Mouse (Mus musculus): ENCODE data around the gene Idh3a. TPM values are rescaled to one million over a fixed set of nuclear protein-coding genes. Genes with fewer than 3 reads are reported as not detected.
A peak's percentile ranks its signal among the peaks of the same experiment; 100 is the strongest.

The Idh3a gene
- total RNA-seq, 2 experiments from 2014 or later = 561 to 568 TPM

DNA sequence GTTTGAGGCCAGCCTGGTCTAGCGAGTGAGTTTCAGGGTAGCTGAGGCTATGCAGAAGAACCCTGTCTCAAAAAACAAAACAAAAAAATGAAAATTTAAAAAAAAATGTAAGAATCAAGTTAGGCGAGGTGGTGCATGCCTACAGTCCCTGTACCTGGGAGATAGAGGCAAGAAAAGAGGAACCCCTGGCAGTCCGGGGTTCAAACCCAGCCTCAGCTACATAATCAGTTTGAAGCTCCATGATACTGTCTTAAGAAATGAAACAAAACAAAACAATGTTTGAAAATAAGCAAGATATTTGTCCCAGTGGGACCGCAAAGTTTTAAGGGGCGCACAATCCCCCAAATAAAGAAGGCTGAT, 315 bp upstream of the Idh3a start:
- DNase-seq = no peak

DNA sequence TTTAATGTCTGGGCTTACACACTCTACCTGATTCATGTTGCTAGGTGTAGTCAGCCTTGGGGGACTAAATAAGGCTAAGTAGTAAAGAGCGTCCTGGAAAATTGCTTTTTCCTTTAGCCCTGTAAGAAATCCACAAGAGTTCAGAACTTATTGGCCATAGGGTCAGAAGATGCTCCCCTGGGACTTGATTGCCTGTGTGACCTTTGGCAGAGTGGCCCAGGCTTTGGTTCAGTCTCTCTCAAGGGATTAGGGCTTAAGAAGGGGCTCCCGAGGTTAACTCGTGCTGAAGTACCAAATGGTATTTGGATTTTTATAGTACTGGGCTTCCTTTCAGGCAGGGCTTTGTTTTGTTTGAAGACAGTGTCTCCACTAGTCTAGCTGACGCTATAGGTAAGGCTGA, 1.7 kb downstream of the Idh3a start:
- no peak for DNase-seq

DNA sequence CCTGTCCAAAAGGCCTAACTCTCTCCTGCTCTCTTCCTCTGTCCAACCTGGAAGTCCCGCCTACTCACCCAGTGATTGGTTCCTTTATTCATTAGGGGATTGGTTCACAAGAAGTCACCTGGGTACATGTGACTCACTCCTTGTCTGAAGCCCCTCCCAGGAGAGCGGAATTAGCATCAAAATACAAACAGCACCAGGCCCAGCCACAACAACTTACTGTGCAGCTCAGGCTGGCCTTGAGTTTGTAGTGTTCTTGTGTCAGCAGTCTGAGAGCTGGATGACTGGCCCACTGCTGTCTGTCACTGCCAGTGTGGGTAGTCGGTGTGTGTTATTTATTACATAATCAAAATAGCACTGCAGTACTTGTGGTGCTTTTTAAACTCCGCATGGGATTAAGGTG, 7.5 kb downstream of the Idh3a start:
- peak; percentile 38 for DNase-seq

DNA sequence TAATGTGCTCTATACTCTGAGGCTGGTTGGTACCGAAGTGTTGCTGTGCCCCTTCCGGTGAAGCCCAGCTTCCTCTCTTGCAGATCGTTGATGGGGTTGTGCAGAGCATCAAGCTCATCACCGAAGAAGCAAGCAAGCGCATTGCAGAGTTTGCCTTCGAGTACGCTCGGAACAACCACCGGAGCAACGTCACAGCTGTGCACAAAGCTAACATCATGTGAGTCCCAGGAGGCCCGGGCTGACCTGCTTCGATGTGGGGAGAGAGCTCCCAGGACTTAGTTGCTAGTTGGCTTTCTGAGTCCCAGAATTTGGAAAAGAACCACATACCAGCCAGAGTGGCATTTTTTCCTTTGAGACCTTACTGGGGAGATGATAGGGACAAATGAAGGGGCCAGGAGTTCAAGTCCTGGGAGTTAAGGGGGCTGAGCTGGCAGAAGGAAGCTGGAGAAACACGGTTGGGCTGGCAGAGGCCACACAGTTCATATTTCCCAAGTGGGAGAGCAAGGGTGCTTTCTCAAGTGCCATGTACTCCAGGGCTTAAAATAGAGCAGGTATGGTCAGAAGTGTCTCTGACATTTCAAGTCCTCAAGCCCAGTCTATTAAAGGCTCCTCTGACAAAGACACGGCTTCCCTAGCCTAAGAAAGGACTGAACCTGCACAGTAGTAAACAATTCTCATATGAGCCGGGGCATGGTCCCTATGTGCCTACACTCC, 10.8 kb downstream of the Idh3a start:
- DNase-seq = peak; percentile 54

DNA sequence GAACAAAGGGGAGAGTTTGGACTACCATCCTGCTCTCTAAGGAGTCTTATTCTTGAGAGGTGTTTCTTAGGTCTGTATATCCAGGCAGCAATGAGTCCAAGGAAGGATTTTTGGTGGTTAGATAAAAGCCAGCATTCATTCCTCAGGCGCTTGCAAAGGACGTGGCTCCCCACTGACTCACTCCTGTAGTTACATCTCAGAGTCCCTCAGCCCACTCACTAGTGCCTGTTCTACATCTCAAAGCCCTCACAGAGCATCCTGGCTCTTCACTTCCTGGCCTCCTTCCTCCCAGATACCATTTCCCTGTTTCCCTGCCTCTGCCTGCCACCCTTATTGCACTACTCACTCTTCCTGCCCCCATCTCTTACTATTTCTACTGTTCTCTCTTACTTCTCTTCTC, 16.3 kb downstream of the Idh3a start:
- no peak for DNase-seq

DNA sequence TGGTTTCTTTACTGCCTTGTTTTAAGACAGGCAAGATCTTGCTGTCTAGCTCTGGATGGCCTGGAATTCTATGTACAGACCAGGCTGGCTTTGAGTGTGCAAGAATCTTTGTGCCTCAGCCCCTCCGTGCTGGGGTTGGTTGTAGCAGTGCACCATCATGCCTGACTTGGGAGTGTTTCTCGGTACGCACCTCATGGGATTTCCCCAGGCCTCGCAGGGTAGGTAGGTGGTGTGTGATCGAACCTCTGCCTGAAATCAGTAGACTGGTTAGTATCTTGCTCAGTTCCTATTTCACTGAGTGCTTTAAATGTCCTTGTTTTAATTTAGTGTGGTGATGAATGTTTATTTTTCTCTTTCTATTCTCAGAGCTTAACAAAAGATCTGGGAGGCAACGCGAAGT, 16.8 kb downstream of the Idh3a start:
- no peak for DNase-seq

DNA sequence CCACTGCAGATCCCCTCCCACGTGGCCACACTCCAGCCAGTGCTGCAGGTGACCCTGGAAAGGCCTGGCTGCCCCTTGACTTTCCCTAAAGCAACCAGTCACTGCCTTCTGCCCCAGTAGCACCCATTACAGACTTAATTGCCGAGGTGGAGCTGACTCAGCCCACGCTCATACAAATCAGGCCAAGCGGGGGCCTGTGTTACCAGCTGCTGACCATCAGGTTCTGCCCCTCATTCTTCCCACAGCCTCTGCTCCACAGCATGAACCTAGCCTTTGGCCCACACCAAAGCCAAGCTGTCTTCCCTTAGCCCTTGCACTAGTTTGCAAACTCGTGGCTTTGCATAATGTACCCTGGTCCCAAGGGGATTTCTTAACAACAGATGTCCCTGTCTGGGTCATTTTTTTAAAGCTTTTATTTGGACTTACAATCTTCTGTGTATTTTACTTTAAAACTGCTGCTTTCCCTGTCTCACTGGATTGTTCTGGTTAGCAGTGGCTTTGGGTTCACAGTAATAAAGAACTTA, 18.1 kb downstream of the Idh3a start:
- no peak for DNase-seq

DNA sequence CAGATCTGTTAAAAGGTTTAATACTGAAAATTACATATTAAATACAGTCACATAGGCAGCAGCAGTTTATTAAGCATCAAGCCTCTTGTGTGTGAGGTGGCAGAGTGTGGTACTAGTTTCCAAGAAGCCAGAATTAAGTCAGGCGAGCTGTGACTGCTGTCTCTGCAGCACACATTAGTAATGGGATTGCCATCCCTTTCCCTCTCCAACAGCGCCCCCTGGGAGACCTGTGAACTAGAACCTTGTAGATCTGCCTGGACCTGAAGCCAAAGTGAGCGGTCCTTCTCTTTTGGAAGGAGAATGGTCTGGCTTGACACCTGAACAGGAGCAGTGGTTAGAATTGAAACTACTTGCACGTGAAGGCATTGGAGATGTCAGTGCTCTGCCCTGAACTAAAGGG, 18.8 kb downstream of the Idh3a start:
- peak; percentile 31 for DNase-seq

DNA sequence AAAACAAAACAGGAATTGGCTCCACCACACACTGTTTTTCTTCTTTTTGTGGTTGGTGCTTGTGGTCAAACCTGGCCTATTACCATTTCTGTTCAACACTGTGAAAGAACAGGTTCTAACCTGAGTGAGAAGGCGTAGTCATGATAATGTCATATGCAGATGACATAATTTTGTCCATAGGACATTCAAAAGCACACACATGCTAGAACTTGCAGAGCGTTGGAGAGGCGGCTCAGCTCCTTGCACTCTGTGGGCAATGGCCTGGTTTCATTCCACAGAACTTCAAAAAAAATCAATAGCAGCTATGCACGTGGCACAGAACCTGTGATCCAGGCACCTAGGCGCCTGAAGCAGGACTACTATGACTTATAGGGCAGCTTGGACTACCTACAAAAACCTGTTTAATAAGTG, 26.7 kb downstream of the Idh3a start:
- no peak for DNase-seq

DNA sequence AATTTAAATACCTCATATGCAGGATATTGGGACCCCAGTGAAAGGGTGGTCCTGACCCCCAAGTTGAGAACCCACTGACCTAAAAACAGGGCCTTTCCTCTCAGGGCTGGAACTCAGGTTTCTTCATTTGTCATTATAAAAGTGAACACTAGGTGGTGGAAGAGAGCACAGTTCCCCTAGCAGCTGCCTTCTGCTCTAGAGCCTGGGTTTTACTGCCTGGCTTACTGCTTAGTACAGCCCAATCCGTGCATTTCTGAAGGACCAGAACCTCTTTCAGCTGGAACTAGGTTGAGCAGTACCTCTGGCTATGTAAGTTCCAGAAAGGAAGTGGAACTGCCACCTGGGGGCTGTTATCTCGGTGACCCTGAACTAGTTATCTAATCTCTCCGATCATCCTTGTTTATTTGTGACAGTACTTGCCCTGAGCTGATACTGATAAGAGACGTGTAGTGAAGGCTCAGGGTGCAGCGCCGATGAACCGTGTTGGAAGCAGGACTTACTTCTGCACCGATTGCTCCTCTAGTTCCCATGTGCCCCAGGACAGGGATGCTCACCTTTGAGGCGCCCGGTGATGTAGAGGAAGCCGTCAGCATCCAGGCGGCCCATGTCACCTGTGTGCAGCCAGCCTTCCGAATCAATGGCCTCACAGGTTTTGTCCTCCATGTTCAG, 28.2 kb downstream of the Idh3a start:
- no peak for DNase-seq

DNA sequence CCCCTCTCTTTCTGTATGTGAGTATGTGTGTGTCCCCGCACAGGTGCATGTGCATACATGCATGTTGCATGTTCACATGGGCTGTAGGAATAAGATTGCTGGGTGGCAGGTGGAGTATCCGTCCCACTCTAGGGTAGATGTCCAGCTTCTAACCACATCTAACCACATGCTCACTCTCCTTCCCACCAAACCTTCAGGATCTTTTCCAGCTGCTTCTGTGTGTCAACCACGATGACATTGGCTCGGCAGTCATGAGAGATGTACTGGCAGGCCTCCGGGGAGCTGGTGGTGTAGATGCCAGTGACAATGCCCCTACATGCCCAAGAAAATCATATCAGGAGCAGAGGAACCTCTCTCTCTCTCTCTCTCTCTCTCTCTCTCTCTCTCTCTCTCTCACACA, 41.1 kb downstream of the Idh3a start:
- DNase-seq = no peak

DNA sequence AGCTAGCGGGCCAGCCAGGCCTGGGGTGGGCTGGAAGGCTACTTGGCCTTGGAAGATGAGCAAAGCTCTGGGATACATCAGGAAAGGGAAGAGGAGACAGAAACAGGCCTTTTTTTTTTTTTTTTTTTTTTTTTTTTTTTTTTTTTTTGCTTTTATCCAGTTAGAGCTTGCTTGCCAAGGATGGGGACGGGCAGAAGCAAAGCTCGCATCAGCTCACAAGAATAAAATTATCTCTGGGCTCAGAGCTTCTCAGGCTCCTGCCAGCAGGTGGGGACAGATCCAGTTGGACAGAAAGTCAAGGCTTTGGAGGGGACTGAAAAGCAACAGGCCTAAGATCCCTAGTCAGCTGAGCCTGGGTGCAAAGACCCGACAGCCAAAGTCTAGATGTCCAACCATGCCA, 42.6 kb downstream of the Idh3a start:
- DNase-seq = no peak

DNA sequence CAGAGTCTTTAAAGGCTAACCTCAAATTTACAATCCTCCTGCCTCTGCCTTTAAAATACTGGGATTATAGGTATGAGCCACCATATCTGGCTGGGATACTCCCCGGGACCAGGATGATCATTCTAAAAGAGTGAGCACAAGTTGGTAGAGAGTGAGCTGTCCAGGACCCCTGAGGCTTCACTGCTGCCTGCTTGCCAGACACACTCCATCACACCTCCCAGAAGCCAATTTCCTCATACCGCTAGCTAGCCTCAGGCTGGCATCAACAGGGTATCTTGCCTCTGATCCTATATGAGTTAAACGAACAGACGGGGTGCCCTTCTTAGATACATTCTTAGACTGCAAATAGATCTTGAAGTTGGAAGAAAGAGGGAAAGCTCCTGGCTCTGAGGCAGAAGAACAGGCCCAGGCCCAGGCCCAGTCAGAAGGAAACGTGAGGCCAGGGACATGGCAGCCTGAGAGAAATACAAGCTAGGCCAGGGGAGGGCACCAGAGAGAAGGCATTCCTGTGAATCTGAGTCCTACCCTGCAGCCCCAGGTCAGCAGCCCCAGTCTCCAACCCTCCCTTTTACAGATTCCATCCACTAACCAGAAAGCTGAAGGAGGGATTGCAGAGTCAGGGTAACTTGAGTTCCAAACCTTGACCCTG, 43.6 kb downstream of the Idh3a start:
- no peak for DNase-seq

DNA sequence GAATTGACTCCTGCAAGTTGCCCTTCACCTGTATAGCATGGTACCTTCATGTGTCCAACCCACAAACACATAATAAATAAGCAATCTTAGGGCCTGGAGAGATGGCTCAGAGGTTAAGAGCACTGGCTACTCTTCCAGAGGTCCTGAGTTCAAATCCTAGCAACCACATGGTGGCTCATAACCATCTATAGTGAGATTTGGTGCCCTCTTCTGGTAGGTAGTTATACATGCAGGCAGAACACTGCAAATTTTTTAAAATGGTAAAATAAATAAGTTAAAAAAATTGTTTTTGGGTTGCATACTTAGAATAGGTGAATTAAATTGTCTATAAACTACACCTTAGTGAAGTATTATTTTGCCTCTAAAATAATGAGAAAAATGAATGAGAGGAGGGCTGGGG, 44.8 kb downstream of the Idh3a start:
- no peak for DNase-seq

DNA sequence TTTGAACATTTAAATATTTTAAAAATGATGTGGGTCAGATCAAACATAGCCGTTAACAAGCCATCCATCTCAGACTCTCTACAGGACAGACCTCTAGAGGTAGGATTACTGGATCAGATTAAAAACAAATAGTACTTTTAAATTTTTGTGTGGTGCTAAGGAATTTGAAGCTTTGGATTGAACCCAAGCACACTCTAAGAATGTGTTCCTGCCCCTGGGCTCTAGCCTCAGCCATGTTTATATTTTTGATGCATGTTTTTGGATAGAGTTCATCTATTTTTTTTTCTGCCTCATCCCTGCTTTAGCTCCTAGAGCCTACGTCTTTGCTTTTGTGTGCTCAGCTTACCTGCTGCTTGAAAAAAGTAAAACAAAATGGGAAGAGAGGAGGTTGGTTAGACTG, 47.3 kb downstream of the Idh3a start:
- DNase-seq = no peak

DNA sequence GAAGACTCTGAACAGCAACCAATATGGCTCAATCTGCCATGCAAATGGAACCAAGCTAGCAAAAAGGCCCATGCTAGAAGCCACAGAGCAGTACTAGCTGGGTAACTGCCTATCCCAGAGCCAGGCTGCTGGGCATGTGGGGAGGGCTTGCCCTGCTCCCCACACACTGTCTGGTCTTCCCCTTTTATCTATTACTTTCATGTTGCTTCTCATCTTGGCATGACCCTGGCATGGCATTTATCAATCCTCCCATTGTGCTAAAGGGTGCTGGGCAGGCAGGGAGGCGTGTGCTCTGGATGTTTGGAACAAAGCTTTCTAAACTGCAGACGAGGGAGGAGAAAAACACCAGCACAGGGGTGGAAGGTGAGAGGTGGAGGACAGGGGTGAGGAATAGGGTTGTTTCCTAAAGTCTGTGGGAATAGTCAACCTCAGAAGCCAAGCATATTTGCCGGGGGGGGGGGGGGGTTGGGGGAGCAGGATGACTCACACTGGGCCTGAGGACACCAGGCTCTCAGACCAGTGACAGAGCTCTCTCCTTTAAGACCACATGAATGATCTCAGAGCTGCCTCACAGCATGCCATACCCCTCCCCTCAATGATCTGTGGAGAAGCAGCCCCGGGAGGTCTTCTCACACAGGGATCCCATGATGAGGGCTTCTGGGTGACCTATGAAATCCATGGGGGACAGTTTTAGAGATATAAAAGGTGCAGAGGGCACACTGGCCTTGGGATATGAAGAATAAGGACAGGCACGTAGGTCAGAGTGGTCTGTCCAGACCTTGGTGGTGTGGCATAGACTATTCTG, 51.6 kb downstream of the Idh3a start:
- no peak for DNase-seq

DNA sequence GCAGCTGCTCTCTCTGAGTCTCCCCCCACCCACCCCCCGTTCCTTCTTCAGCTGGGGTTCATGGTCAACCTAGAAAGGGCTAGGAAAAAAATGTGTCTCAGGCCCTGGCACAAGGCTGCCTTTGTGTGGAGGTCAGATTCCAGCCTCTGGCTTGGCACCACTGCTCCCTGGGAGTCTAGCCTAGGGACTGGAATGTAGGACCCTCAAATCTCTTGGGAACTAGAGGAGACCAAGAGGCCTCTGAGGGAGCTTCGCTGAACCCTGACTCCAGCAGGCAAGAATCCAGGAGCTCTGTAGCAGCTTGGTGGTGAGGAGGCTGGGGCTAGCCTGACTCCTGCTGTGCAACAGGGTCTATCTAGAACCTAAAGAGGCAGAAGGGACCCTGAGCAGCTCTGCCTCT, 53.1 kb downstream of the Idh3a start:
- DNase-seq = no peak

DNA sequence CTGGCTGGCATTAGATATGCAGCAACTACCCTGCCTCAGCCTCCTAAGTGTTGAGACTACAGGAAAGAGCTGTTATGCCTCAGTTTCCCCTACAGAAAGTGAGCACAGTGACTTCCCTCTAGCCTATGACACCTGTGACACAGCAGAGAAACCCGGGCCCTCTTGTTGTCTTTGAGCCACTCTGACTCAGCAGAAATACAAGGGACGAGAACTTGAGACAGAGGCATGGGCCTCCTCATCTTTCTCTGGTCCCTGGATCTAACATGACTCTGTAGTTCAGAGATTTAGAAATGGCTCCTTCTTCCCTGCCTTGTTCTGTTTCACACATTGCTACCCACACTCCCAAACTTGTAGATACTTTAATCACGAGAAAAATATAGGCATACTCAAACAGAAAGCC, 55.4 kb downstream of the Idh3a start:
- no peak for DNase-seq

DNA sequence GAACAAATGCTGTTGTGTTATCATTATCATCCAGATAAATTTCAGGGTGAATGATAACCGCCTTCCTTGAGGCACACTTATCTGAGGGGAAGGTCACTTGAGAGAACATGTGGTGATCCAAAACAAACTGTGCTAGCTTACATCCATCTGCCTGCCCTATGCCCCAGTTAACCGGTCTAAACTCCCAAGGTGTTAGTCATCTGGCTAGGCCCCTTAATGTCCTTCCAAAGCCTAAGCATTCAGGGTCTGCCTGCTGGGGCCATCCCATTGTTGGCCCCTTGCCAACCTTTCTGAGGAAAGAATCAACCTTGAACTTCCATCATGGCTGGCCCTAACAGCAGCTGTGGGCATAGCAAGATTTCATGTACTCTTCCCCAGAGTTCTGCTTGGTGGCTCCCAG, 56.0 kb downstream of the Idh3a start:
- DNase-seq = no peak

DNA sequence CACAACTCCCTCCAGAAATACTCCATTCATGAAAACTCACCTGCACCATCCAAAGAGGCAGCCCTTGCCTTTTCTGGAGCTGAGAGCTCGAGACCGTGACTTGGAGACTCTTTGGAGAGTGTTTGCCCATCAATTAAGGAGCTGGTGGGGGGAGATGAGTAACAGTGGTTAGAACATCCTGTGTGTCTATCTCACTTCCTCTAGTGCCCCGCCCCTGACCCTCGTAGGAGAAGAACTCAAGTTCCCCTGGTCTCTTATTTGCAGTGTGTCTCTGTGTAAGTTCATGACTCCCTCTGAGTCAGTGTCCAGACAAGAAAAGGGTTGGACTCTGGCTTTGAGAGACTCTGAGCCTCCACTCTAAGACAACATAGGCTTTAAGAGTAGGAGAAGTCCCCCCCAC, 56.4 kb downstream of the Idh3a start:
- no peak for DNase-seq

DNA sequence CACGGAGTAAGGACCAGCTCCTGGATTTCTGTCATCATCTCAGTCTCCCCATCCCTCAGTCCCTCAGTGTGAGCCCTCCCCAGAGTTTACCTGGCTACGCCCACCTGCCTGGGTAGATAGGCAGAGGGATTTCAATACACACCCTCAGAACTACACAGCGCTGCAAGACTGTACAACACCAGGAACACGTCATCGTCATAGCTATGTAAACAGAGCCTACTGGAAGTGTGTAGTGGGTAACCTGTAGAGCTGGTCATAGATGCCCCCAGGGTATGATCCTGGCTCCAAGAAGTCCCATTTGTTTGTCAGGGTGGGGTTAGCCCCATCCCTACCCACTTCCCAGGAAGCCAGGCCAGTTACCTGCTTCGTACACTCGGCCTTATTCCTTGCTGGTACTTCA, 57.0 kb downstream of the Idh3a start:
- DNase-seq = no peak

DNA sequence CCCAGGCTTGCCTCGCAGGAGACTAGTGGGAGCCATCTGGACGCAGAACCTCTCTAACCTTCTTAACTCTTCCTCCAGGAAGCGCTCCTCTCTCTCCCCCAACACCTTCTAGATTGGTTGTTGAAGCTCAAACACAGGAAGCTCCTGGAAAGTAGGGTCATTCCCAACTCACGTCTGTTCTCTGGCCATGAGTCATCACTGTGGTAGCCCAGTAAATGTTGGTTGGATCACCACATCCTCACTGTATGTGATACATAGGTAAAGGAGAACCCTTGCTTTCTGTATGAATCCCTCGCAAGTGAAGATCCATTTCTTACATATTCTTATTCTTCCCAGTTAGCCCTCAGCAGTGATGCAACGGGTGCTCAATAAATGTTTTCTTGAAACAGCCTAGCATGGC, 59.4 kb downstream of the Idh3a start:
- no peak for DNase-seq

DNA sequence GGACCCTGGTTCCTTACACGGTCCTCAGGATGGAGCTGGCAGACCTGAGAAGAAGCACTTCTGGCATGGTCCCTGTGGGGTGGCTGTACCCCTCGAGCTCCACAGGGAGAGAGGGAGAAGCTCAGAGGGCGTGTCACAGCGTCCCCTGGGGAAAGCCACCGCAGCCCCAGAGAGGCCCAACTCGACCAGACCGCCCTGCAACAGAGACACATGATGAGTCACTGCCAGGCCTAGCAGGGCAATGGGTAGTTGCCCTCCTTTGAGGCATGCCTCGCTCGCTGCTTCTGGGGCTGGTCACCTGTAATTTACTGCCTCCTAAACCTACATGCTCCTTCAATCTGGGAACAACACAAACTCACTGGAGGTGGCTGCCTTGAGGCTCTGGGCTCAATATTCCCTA, 60.1 kb downstream of the Idh3a start:
- no peak for DNase-seq

Measured in gastrocnemius, postnatal 25 days (tissue).